Mouse (Mus musculus): ENCODE measurements around the gene Idh1.

- TF ChIP-seq CTCF (IDR thresholded peaks at IDR 0.05; ENCODE audit: extremely low read depth, insufficient read length, insufficient replicate concordance, low read depth, low read length) (no peak), POLR2A (IDR thresholded peaks at IDR 0.05; ENCODE audit: low read depth, low read length) (peak; percentile 96)
Observed at GRCm38 (mm10) chr1:65186287-65187073, at the start of gene Idh1, which contains the start of gene Pikfyve.
